Mouse (Mus musculus) adrenal gland, adult 2 months (tissue): Measurements from ENCODE around the gene Gpr62. TPM values are rescaled to one million over a fixed set of nuclear protein-coding genes. Genes with fewer than 3 reads are reported as not detected.

Experiments used
- DNase-seq: peaks from one replicate; pipeline ENCODE4 v3.0.0; 2021
- polyA plus RNA-seq: library from polyadenylated mRNA; depleted of rRNA; stranded (reverse); fragments of >200 nt; gene quantifications from 2 replicates; pipeline ENCODE4 v1.2.3, GENCODE M21; 2012
- total RNA-seq, 2 experiments: library from RNA; stranded (reverse); gene quantifications; 2 replicates each; pipeline ENCODE4 v1.2.3; 2021

Gpr62 gene
- total and polyA plus RNA-seq, 3 experiments: 0.17 to 0.95 (median 0.17) TPM

DNA sequence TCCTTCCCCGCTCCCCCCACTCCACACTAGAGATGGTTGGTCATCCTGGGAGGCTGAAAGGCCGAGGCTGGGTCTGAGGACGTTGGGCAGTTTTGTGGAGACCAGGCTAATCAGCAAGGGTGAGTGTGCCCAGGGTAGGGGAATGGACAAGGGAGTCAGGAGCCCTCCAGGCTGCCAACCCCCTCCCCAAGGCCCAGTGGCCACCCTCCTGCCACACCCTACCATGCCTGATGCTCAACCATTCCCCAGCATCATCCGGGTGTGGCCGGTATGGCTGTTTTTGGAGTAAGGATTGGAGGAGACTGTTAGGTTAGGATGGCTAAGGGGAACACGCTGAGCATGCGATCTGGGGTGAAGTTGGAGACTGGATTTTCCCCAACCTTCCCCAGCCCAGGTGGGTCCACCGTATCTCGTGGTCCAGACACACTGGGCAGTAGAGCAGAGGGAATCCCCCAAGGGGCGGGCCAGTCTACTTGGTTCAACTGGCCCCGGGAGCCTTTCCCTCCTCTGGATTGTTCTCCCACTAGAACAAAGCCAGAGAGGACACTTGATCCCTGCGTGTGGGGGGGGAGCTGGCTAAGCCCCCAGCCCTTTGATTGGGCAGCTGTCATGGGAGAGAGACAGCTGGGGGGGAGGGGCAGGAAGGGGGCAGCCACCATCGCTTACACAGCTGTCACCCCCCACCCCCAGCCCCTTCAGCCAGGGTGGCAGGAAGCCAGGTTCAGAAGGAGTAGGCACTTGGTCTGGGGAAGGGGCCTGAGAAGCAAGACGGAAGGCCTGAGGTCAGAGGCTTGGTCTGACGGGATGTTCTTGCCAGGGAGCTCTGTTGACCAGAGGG is 9.2 kb downstream of the Gpr62 start:
- no peak for DNase-seq

DNA sequence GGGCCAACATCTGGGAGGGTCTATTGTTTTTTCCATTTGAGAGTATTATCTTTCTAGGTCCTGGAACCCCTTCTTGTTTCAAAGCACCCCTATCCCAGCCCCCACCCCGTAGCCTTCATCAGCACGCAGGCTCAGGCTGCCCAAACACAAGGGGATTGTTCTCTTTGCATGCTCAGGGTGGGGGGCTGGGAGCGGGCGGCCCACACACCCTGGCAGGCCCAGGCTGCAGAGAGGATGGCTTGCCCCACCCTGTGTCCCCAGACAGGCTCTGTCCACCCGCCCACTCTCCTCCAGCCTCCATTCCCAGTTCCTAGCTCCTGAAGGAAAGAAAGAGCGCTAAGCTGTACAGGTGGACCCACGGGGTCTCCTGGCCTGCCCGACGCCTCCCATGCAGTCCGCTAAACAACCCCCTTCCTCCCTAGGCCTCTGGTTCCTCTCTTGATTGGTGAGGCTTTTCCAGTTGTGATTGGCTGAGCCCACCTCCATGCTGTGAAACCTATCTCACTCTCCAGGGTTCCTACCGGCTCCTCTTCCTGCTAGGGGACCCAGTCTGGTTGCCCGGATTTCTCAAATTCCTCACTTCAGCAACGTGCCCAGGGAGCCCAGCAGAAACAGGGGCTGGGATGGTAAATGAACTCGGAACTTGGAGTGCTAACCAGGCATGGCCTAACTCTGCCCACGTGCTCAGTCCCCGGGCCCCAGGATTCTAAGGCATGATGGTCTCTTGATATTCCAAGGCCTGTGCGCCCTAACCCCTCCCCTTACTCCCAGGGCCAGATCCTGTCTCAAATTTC is 10.7 kb downstream of the Gpr62 start:
- no peak for DNase-seq

DNA sequence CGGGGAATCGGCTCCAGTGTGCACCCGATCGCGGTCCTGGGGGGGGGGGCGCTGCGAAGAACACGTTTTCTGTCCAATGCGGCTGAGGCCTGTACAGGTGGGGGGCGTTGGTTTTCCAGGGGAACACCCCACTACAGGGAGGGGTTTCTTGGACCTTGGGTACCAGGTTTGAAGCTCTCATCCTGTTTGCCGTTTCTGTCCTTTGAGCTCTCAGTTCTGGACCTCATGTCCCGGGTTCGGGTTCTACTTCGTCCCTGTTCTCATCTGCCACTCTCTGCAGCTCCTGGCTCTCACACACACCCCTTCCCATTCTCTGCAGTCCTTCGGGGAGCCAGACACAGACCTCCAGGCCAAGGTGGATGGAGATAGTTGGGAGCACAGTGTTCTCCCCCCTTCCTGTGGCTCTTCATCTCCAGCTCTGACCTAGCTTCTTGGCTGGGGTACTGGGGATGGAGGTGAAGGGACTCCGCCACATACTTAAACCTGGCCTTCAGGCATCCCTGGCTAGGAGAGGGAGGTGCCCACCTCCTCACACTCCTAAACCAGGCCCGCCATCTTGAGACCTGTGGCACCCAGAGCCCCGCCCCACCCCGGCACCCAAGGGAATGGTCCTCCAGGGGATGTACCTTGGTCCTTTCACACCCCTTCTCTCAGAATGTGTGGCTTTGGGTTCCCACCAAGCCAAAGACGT is 11.5 kb downstream of the Gpr62 start:
- DNase-seq: no peak

DNA sequence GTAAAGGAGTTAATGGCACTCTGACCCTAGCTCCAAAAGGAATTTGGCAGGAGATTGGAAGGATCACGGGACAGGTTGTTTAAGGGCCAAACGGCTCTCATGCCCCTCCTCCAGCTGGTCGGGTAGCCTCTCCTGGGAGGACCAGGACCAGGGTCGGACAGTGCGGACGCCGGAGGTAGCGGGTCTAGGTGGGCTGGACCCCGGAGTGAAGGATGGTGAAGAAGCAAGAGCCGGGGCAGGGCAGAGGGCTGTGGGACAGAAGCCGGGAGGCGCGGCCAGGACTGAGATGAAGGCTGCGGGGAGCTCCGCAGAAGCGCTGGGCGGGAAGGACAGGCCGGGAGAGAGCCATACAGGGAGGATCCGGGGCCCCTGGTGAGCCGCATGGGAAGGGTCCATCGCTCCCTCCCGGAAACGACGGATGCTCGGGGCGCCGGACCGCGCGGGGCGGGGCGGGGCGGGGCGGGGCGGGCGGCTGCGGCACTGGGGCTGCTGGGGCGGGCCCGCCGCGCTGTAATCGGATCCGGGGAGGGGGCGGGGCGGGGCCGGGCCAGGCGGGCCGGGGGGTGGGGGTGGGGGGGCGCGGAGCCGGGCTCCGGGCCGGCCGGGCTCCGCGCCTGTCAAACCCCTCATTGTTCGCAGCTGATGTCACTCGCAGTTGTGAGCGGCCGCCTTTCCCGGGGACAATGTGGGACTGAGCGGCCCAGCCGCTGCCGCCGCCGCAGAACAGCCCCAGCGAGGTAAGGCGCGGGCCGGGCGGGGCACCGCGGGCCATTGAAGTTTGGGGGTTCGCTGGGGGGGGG is 12.3 kb downstream of the Gpr62 start, which contains the start of gene Pcbp4:
Gene Pcbp4, plus strand, starts transcription at position 21 of the 800 bp plus-strand sequence.
- peak; percentile 69 for DNase-seq

DNA sequence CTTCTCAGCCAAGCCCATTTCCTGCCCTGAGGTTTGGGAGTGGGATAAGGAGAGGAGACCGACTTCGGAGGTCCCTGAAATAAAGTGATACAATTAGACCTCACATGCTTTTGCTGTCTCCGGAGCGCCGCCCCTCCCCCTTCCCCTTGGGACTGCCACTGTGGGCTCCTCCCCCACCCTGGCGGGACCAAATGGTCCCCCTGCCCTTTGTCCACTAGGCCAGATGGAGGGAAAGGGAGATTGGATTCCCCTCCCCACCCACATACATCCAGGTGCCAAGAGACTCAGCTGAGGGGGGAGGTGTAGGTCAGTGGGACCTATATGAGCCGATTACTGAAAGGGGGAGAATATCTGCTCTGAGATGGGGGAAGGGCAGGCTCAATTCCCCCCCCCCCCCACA is 12.9 kb downstream of the Gpr62 start:
- DNase-seq: no peak

DNA sequence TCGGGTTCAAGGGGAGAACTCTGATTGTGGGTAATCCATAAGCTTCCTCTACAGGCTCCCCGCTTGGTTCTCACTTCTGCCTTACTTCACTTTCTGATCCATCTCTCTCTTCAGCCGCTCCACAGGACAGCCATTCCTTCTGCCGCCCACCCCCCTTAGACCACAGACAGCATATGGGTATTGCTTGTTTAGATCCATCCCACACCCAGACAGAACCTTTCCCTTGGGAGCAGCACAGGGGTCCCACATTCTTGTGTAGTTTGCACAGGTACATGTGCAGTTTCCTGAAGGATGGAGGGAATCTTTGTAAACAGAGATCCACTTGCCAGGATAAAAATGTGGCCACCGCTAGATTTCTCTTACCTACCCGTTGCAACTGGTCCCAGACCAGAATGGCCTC is 13.4 kb downstream of the Gpr62 start:
- DNase-seq: no peak

DNA sequence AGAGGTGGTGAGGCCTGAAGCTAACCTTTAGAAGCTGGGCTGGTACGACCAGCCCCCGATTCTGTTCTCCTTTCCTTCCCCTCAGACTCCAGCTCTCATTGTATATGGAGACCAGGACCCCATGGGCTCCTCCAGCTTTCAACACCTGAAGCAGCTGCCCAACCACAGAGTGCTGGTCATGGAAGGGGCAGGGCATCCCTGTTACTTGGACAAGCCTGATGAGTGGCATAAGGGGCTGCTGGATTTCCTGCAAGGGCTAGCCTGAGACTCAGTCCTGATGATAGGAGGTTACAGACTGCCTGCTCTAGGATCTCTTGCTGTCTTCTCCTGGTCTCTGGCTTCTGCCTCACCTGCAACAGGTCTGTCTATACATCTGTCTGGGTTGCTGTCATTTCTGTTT is 13.8 kb downstream of the Gpr62 start:
- no peak for DNase-seq

DNA sequence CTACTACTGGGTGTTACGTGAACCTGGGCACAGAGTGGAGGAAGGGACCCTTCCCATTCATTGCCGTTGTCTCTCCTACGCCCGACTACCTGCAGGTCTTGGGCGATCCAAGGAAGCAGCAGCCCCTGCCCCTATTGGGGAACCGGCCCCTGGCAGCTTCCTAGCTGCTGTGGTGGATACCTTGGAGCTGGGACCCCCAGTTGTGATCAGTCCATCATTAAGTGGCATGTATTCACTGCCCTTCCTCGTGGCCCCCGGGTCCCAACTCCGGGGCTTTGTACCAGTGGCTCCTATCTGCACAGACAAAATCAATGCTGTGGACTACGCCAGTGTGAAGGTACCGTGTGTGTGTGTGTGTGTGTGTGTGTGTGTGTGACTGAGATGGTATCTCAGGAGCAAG is 14.4 kb downstream of the Gpr62 start:
- no peak for DNase-seq

DNA sequence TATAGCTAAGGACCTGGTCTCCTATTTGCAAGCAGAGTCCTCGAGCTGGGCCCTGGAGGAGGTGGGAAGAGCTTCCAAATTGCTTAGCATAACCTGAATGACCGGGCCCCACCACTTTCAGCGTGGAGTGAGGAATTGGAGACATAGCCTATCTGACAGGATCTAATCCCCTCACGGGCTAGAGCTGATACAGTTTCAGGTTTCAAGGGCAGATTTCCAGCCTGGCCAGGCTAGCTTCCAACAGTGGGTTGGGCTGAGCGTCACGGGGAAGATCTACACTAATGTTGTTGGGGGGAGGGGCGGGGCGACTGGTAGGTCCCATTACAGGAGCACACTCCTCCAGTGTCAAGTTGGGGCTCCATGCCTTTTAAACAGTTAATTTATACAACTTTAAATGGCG is 15.1 kb downstream of the Gpr62 start:
- DNase-seq: peak; percentile 82

DNA sequence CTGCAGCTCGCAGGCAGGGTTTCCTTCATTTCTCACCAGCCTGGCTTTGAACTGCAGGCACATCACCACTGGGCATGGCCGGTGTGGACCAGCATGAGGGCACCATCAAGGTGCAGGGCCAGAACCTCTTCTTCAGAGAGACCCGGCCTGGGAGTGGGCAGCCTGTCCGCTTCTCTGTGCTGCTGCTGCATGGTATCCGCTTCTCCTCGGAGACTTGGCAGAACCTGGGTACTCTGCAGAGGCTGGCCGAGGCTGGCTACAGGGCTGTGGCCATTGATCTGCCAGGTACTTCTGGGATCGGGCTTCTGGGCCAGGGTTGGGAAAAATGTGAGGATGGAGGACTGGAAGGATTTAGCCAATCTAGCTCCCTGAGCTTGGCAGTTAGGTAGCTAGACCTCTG is 15.8 kb downstream of the Gpr62 start:
- DNase-seq: no peak

DNA sequence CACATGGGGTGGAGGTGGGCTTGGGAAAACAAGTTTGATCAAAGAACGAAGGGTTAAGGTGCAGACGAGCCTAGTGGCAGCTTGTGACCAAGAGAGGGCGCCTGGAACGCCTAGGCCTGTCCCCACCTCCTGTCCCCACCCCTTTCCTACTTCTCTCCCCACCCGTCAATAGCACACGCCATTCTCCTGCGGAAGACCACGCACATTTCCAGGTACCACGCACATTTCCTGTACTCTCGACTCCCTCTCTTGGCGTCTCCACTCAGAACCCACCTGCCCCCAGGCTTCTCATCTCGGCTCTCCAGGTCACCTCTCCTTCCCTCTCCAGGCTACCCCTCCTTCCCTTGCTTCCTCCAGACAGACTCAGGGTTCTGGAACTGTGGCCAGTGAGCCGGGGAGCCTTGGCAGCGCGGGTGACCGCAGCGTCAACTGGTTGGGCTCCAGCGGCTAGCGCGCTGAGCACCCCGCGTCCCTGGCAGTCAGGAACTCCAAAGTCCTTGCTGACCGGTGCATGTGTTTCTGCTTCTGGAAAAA is 17.2 kb downstream of the Gpr62 start:
- peak; percentile 89 for DNase-seq

DNA sequence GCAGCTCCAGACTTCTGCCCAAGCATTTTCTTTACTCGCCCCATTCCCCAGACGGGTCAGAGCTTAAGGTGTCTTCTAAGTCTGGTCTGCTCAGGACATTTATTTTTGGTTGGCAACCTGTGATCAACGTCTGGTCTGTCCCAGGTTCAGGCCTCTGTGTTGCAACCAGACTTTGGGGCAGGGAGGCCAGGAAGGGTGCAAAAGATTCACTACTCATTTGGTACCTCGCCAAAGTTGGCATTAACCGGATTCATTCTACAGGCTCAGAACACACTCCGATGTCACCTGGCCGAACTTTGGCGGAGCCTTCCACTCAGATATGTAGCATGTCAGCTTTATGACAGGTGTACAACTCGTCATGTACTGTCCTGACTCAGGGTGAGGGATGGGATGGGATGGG is 17.8 kb downstream of the Gpr62 start:
- DNase-seq: no peak

DNA sequence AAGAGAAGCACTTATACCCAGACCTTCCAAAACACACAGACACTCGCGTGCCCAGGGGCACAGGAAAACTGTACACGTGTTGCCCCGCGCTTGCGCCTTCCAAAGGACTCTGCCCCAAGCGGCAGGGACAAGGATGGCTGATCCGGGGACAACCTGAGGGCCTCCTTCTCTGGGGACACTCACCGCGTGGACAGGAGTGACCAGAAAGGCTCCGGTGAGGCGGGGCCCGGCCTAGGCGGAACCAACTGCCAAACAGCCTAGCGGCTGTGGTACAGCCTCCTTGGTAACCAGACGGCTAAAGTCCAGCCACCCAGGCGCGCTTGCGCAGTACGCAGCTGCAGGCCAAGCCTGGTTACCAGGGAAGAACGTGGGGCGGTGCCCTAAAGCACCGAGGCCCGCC is 18.4 kb downstream of the Gpr62 start, which contains the start of the genes Abhd14b and Abhd14a:
Gene Abhd14b, plus strand, starts transcription at position 112 of the 400 bp plus-strand sequence.
Gene Abhd14a, minus strand, starts transcription at position 331 of the 400 bp plus-strand sequence.
- peak; percentile 98 for DNase-seq

DNA sequence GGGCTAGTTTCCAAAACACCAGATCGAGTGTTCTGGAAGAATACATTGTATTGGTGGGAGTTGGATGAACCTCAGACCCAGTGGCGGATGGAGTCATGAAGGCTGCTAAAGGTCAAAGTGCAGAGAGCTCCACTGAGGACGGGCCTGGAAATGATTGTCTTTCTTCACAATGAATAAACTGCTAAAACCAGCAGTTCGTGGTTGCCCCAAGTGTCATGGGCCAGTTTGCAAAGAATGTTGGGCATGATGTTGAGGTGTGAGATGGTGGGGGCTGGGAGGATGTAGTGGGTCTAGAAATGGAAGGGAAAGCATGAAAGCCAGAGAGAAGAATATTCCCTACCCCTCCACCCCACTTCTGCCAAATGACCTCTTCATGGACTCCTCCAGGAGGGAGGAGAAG is 20.9 kb downstream of the Gpr62 start:
- DNase-seq: no peak

DNA sequence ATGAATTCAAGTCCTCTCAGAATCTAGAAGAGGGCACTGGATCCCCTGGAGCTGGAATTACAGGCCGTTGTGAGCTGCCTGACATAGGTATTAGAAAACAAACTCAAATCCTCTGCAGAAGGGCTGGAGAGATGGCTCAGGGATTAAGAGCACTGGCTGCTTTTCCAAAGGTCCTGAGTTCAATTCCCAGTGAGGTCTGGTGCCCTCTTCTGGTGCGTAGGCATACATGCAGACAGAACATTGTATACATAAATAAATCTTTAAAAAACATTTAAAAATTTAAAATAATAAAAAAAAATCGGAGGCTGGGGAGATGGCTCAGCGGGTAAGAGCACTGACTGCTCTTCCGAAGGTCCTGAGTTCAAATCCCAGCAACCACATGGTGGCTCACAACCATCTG is 23.1 kb downstream of the Gpr62 start:
- DNase-seq: no peak

DNA sequence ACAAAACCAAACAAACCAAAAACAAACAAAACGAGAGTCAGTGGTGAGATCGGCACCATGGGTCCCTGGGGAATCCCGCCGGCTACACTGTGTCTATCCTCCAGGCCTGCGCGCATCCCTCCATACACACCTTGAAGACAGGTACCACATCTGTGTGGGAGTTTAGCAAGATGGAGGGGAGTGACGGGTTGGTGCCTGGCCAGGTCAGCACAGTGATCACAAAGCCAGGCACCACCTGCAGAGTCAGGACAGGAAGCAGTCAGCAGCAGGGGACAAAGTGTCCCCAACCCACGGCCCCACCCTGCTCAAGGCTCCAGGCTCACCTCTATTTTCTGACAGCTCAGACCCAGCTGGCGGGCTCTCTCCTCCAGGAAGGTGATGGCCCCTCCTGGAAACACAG is 29.2 kb downstream of the Gpr62 start:
- DNase-seq: no peak

DNA sequence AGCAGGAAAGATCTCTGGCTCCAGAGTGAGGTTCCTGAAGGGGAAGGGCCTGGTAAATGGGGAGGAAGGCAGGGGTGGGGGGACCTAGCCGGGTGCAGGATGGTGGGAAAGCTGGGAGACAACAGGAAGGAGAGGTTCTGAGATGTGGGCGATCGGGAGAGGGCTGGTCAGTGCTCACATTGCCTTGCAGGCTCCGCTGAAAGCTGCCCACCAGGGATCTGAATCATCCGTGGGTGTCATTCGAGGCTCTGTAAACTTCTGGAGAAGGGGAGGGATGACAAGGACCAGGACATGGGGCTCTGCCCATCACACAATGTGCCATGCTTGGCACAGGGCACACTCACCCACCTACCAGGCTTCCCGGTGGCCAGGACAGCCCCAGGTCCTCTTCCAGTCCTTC is 32.3 kb downstream of the Gpr62 start:
- DNase-seq: no peak

DNA sequence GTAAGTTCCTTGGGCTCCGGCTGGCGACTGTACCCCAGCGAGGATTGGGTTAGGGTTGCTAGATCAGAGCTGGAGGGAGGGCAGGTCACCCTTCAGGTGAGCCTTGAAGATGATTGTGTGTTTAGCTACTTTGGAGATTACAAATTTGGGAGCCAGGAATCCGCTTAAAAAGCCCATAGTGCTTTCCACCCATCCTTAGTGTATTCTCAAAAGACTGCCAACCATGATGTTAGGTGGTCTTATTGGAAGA is 35.8 kb downstream of the Gpr62 start:
- no peak for DNase-seq

DNA sequence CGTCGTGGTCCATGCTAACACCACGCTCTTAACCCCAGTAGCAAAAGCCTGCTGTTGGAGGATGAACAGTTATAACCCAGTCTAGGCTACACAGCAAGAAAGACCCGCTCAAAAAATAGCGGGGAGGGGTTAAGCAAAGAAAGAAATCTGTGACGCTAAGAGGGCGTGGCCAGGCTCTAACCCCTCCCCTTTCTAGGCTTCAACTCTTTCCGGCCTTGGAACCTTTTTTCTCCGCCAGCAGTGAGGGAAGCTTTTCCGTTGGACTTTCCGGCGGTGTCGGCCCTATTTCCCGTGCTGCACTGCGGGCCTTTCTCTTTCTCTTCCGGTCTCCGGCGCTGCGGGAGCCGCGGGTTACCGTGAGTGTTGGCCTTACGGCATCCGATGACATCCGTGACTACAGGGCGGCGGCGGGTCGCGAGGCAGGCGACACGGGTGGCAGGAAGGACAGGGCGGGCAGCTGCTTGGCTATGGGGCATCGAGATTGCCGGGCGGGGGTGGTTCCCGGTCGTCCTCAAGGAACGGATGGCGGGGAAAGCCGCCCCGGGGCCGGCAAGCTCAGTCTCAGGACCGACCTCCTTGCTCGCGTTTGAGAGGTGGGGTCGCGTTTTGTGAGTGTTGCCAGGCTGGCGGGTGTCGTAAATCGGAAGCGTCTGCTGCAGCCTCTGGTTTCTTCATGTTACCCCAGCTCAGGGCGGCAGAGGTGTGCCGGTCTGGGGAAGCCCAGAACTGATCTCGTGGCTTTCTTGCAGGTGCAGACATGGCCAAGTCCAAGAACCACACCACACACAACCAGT is 36.3 kb downstream of the Gpr62 start, which contains the start of gene Rpl29:
Gene Rpl29, plus strand, starts transcription at position 234 of the 794 bp plus-strand sequence.
- peak; percentile 95 for DNase-seq

DNA sequence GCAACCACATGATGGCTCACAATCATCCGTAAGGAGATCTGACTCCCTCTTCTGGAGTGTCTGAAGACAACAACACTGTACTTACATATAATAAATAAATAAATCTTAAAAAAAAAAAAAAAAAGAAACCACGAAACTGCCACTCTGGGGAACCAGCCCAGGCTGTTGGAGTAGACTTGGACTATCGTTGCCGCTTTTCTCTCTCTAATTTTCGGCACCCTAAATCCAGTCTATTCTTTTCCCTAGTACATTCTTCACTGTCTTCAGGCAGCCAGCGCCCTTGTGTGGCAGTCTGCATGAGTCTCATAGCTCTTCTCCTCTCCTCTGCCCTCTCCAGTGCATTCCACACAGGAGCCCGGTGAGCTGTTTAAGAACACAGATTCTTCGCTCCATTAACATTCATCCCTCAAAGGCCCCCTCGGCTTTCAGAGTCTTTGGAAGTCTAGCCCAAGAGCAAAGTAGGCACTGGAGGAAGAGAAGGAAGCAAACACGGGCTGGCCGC is 37.0 kb downstream of the Gpr62 start:
- no peak for DNase-seq

DNA sequence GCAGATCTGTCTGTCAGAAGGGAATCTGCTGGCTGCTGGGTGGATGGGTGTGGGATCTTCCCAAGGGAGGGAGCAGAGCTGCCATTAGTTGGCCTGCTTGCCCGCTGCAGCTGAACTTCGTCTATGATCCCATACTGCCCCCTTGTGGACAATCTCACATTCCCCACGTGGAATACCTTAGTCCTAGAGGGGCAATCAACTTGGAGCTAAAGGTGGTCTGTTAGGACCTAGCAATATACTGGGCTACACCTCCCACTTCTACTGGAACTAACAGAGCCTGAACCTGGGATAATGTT is 43.9 kb downstream of the Gpr62 start:
- peak; percentile 87 for DNase-seq
